Mouse (Mus musculus): ENCODE measurements around the gene Usp48.

The Usp48 gene

GRCm38 (mm10) chr4:137603449-137604171 lies 10.1 kb downstream of the Usp48 start:
- in situ Hi-C loops (cut with MboI; ENCODE audit: low pct_unique_long_range_greater_than_20kb in 1 of 2, low sequenced_read_pairs in 2 of 2, unreplicated experiment in 1 of 2), result no loop called here

- in situ Hi-C loops (cut with MboI; ENCODE audit: low pct_unique_long_range_greater_than_20kb in 1 of 2, low sequenced_read_pairs in 2 of 2, unreplicated experiment in 1 of 2), result no loop called here
Measured at GRCm38 (mm10) chr4:137607023-137607422, 13.5 kb downstream of the Usp48 start.

- in situ Hi-C loops (cut with MboI; ENCODE audit: low pct_unique_long_range_greater_than_20kb in 1 of 2, low sequenced_read_pairs in 2 of 2, unreplicated experiment in 1 of 2), result no loop called here
Measured at GRCm38 (mm10) chr4:137609281-137609680, 15.7 kb downstream of the Usp48 start.

- in situ Hi-C loops (cut with MboI; ENCODE audit: low pct_unique_long_range_greater_than_20kb in 1 of 2, low sequenced_read_pairs in 2 of 2, unreplicated experiment in 1 of 2), result no loop called here
Measured at GRCm38 (mm10) chr4:137609702-137610101, 16.1 kb downstream of the Usp48 start.

- in situ Hi-C loops (cut with MboI; ENCODE audit: low pct_unique_long_range_greater_than_20kb in 1 of 2, low sequenced_read_pairs in 2 of 2, unreplicated experiment in 1 of 2), result no loop called here
Measured at GRCm38 (mm10) chr4:137610256-137610655, 16.7 kb downstream of the Usp48 start.

- in situ Hi-C loops (cut with MboI; ENCODE audit: low pct_unique_long_range_greater_than_20kb in 1 of 2, low sequenced_read_pairs in 2 of 2, unreplicated experiment in 1 of 2), result no loop called here
Measured at GRCm38 (mm10) chr4:137622847-137623246, 29.3 kb downstream of the Usp48 start.

- in situ Hi-C loops (cut with MboI; ENCODE audit: low pct_unique_long_range_greater_than_20kb in 1 of 2, low sequenced_read_pairs in 2 of 2, unreplicated experiment in 1 of 2), result no loop called here
Measured at GRCm38 (mm10) chr4:137627476-137628235, 34.1 kb downstream of the Usp48 start.

GRCm38 (mm10) chr4:137628400-137628799 lies 34.8 kb downstream of the Usp48 start:
- in situ Hi-C loops (cut with MboI; ENCODE audit: low pct_unique_long_range_greater_than_20kb in 1 of 2, low sequenced_read_pairs in 2 of 2, unreplicated experiment in 1 of 2), result no loop called here

- in situ Hi-C loops (cut with MboI; ENCODE audit: low pct_unique_long_range_greater_than_20kb in 1 of 2, low sequenced_read_pairs in 2 of 2, unreplicated experiment in 1 of 2), result no loop called here
Measured at GRCm38 (mm10) chr4:137629354-137629753, 35.8 kb downstream of the Usp48 start.

- in situ Hi-C loops (cut with MboI; ENCODE audit: low pct_unique_long_range_greater_than_20kb in 1 of 2, low sequenced_read_pairs in 2 of 2, unreplicated experiment in 1 of 2), result no loop called here
Measured at GRCm38 (mm10) chr4:137630153-137630552, 36.6 kb downstream of the Usp48 start.

GRCm38 (mm10) chr4:137631596-137631995 lies 38.0 kb downstream of the Usp48 start:
- in situ Hi-C loops (cut with MboI; ENCODE audit: low pct_unique_long_range_greater_than_20kb in 1 of 2, low sequenced_read_pairs in 2 of 2, unreplicated experiment in 1 of 2), result no loop called here

GRCm38 (mm10) chr4:137633394-137633793 lies 39.8 kb downstream of the Usp48 start:
- in situ Hi-C loops (cut with MboI; ENCODE audit: low pct_unique_long_range_greater_than_20kb in 1 of 2, low sequenced_read_pairs in 2 of 2, unreplicated experiment in 1 of 2), result no loop called here

GRCm38 (mm10) chr4:137636597-137636996 lies 43.0 kb downstream of the Usp48 start:
- in situ Hi-C loops (cut with MboI; ENCODE audit: low pct_unique_long_range_greater_than_20kb in 1 of 2, low sequenced_read_pairs in 2 of 2, unreplicated experiment in 1 of 2), result no loop called here

GRCm38 (mm10) chr4:137641556-137641955 lies 48.0 kb downstream of the Usp48 start:
- in situ Hi-C loops (cut with MboI; ENCODE audit: low pct_unique_long_range_greater_than_20kb in 1 of 2, low sequenced_read_pairs in 2 of 2, unreplicated experiment in 1 of 2), result no loop called here

GRCm38 (mm10) chr4:137642101-137642500 lies 48.5 kb downstream of the Usp48 start:
- in situ Hi-C loops (cut with MboI; ENCODE audit: low pct_unique_long_range_greater_than_20kb in 1 of 2, low sequenced_read_pairs in 2 of 2, unreplicated experiment in 1 of 2), result no loop called here

GRCm38 (mm10) chr4:137643459-137643858 lies 49.9 kb downstream of the Usp48 start:
- in situ Hi-C loops (cut with MboI; ENCODE audit: low pct_unique_long_range_greater_than_20kb in 1 of 2, low sequenced_read_pairs in 2 of 2, unreplicated experiment in 1 of 2), result no loop called here

- in situ Hi-C loops (cut with MboI; ENCODE audit: low pct_unique_long_range_greater_than_20kb in 1 of 2, low sequenced_read_pairs in 2 of 2, unreplicated experiment in 1 of 2), result no loop called here
Measured at GRCm38 (mm10) chr4:137646262-137646661, 52.7 kb downstream of the Usp48 start.

GRCm38 (mm10) chr4:137647648-137648047 lies 54.1 kb downstream of the Usp48 start:
- in situ Hi-C loops (cut with MboI; ENCODE audit: low pct_unique_long_range_greater_than_20kb in 1 of 2, low sequenced_read_pairs in 2 of 2, unreplicated experiment in 1 of 2), result no loop called here

- in situ Hi-C loops (cut with MboI; ENCODE audit: low pct_unique_long_range_greater_than_20kb in 1 of 2, low sequenced_read_pairs in 2 of 2, unreplicated experiment in 1 of 2), result no loop called here
Measured at GRCm38 (mm10) chr4:137648230-137648629, 54.7 kb downstream of the Usp48 start.

- in situ Hi-C loops (cut with MboI; ENCODE audit: low pct_unique_long_range_greater_than_20kb in 1 of 2, low sequenced_read_pairs in 2 of 2, unreplicated experiment in 1 of 2), result no loop called here
Measured at GRCm38 (mm10) chr4:137650912-137651311, 57.4 kb downstream of the Usp48 start.

Measured in mouse embryonic stem cell (cell line).